Mouse (Mus musculus) myocyte (in vitro differentiated cells): Measurements from ENCODE around the gene Sez6l.

ENCODE experiments used
- POLR2A ChIP-seq: IDR thresholded peaks from one replicate; pipeline ENCODE4 v1.6.1; 2011; ENCODE audit warnings: low read depth, mild to moderate bottlenecking, control low read depth, moderate library complexity; ENCODE audit not compliant: insufficient read length
- SRF ChIP-seq: IDR thresholded peaks from one replicate; pipeline ENCODE4 v1.6.1; 2011; ENCODE audit warnings: low read depth; ENCODE audit not compliant: control insufficient read depth, insufficient read length
- USF1 ChIP-seq: IDR thresholded peaks from one replicate; pipeline ENCODE4 v1.6.1; 2011; ENCODE audit warnings: low read depth, mild to moderate bottlenecking, control low read depth, moderate library complexity

- no peak for TF ChIP-seq POLR2A
- no peak for TF ChIP-seq USF1
- no peak for TF ChIP-seq SRF
Observed at GRCm38 (mm10) chr5:112605371-112605770, 28.4 kb upstream of the Sez6l start.
